Mouse (Mus musculus) gonadal fat pad, adult 2 months (tissue): Measurements from ENCODE around the gene Cyp2ab1. TPM values are rescaled to one million over a fixed set of nuclear protein-coding genes. Genes with fewer than 3 reads are reported as not detected.

Experiments
- DNase-seq: peaks from one replicate; pipeline ENCODE4 v3.0.0-alpha.2; 2012; ENCODE audit warnings: low read depth
- polyA plus RNA-seq: library from polyadenylated mRNA; depleted of rRNA; stranded (reverse); fragments of >200 nt; gene quantifications from 2 replicates; pipeline ENCODE4 v1.2.3, GENCODE M21; 2012; rRNA removed

Gene Cyp2ab1
- polyA plus RNA-seq, 1 experiment = 1.6 TPM

DNA sequence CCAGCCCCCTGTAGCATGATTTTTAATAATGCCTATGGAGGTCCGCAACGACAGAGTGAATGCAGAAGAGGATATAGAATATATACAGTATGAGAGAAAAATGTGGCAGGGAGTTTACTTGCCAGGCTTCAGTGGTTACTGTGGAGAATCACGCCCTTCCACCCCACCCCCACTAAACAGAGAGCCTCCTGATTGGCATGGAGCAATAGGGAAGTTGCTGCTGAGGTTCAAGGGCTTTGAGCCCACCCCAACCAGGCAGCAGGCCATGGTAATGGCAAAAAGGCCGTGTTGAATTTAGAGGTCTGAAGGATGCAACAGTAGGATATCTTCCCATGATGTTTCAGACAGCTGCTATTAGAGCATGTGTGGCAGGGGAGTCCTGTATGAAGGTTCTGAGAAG lies 53.9 kb downstream of the Cyp2ab1 start:
- DNase-seq = no peak

DNA sequence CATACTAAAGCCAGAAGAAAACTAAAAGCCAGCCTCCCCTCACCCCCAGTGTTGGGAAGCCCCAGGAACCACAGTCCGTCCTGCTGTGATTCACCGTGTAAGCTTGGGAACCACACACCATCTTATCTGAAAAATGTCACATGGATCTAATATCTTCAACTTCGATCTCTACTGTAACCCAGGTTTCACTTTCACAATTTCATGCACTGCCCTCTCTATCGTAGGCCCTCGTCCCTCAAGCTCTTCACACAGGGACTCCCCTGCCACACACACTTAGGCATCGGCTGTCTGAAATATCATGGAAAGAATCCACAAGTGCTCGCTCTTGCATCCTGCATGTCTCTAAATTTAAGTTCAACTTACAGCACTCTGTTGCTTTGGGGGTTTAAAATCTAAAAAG lies 60.1 kb downstream of the Cyp2ab1 start:
- DNase-seq = no peak

Other genes starting within 250 kb of the Cyp2ab1 start
- gene Klhl24, start 227.9 kb downstream of the Cyp2ab1 start, polyA plus RNA-seq = 19.8 and 25.4 TPM in 2 replicates
- 31.4 and 35.5 TPM in 2 replicates for gene Yeats2, start 184.3 kb downstream of the Cyp2ab1 start, polyA plus RNA-seq
- gene Map6d1, start 84.0 kb downstream of the Cyp2ab1 start, polyA plus RNA-seq = 0.07 and 0.18 TPM in 2 replicates
- 35.3 and 42.1 TPM in 2 replicates for gene Parl, start 23.0 kb downstream of the Cyp2ab1 start, polyA plus RNA-seq
- 79.5 and 90.2 TPM in 2 replicates for gene Abcc5, start 101.0 kb upstream of the Cyp2ab1 start, polyA plus RNA-seq
- 32.6 and 36.2 TPM in 2 replicates for gene Eif2b5, start 173.4 kb upstream of the Cyp2ab1 start, polyA plus RNA-seq
- gene Dvl3, start 191.6 kb upstream of the Cyp2ab1 start, polyA plus RNA-seq = 23.2 and 39.0 TPM in 2 replicates
- gene Ap2m1, start 210.1 kb upstream of the Cyp2ab1 start, polyA plus RNA-seq = 328 and 405 TPM in 2 replicates
- gene Abcf3, start 223.2 kb upstream of the Cyp2ab1 start, polyA plus RNA-seq = 52.0 and 59.4 TPM in 2 replicates